Mouse (Mus musculus) ovary, postnatal 14 days (tissue): ENCODE results near the gene Rasgef1a.
A peak's percentile ranks its signal among the peaks of the same experiment; 100 is the strongest.

Experiments used
- DNase-seq: peaks from one replicate; pipeline ENCODE4 v3.0.0; 2022; ENCODE audit warnings: low spot score

Rasgef1a gene

DNA sequence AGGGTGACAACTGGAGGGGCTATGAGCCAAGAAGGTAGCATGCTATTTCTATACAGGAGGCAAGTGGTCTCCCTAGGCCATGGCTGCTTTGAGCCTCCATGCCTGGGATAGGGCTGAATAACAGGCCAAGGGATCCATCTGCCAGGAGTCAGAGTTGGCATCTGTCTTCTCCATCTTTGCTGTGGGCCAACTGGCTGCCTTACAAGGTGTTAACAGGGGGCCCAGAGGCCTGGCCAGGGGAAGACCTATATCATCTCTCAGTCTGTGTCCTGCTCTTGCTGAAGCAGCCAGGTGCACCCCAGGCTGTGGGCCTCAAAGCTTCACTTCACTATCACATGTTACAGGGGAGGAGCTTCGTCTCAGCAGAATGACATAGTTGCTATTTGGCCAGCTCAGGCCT, 60.9 kb downstream of the Rasgef1a start:
- DNase-seq = no peak

GRCm38 (mm10) chr6:118074151-118074550, 62.9 kb downstream of the Rasgef1a start:
- DNase-seq = no peak

DNA sequence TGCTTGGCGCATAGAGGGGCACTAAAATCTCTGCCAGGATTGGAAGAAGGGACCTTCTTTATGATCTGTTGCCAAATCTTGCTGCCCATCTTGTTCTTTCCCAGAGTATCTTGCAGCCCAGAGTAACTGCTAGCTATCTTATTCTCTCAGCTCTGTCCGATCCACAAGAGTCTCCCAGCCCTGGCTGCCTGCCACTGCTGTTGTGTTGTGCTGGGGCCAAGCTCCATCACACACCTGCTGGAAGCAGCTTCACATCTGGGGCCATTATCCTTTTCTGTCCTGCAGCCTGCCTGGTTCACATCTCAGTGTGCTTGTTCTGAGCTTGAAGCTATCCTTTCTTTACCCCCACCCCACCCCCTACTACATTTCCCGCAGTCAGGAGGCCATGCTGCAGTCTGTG, 65.0 kb downstream of the Rasgef1a start:
- no peak for DNase-seq

DNA sequence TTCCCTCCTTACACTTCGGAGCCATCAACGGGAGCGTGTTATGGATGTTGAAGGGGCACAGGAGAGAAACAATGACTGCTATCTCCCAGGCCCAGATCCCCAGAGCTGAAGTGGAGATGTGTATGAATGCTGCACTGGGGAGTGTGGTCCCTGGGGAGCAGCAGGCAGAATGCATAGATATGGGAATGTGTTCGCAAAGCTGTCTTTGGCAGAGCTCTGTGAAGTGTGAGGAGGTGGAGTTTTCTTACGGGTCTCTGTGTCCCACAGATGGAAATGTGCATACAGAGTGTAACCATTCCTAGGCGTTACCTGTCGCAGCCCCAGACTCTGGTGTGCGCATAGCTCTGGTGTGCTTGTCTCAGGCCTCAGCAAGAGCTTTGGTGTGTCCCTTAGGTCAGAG, 65.5 kb downstream of the Rasgef1a start:
- no peak for DNase-seq

GRCm38 (mm10) chr6:118077421-118077820, 66.2 kb downstream of the Rasgef1a start:
- DNase-seq = no peak

DNA sequence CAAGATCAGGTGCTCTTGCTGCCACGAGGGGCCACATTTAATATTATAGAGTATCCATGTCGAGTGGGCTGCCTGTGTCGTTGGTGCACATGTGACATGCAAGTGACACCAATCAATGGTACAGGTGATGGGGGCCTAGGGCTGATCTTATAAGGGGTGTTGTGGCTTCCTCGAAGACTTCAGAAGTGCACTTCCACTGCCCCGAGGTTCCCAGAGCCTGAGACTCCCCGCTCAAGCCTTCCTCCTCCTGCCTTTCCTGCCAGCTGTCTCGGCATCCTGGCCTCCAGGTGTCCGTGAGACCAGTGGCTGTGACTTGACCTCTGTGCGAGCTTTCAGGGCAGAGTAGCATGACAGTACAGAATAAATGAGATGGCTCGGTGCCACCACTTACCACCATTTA, 67.5 kb downstream of the Rasgef1a start:
- DNase-seq = no peak

DNA sequence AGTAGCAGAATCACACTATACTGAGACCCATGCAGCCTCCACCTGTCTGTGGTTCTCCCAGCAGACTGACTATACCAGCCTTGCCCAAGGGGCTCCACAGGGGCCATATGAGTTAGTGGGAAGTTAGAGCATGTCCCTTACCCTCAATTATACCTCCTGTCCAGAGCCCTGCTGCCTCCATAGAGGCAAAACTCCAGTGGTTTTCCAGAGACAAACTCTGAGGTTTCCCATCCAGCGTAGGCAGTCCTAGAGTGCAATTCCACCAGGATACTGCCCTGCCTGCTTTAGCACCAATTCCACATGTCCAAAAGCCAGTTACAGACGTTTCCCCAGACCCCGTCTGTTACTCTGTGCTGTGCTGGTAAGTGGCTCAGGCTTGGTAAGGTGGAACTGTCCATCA, 68.1 kb downstream of the Rasgef1a start:
- no peak for DNase-seq

GRCm38 (mm10) chr6:118079762-118080465, 68.7 kb downstream of the Rasgef1a start:
- DNase-seq = no peak

GRCm38 (mm10) chr6:118080711-118081110, 69.5 kb downstream of the Rasgef1a start:
- no peak for DNase-seq

- DNase-seq = no peak
Measured at GRCm38 (mm10) chr6:118082384-118082783, 71.1 kb downstream of the Rasgef1a start.

DNA sequence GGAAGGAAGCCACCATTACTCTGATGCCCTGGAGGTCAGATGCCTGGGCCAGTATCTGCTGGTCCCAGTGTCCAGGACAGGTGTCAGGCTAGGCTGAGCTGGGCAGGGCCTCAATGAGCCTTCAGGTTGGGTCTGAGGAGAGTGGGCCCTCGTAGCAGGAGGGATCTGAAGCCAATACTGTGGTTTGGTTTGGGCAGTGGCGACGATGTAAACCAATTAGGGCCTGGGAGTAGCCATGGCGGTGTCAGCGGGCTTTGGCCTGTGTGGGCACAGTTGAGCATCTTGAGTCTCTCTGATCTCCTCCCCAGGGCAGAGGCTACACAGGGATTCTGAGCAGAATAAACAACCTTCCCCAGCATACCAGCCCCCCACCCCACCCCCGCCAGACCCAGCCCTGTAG, 72.4 kb downstream of the Rasgef1a start:
- no peak for DNase-seq

- no peak for DNase-seq
Measured at GRCm38 (mm10) chr6:118084596-118084995, 73.4 kb downstream of the Rasgef1a start.

GRCm38 (mm10) chr6:118087955-118088354, 76.7 kb downstream of the Rasgef1a start:
- no peak for DNase-seq

GRCm38 (mm10) chr6:118088750-118089440, 77.7 kb downstream of the Rasgef1a start:
- DNase-seq = no peak

- no peak for DNase-seq
Measured at GRCm38 (mm10) chr6:118090827-118091226, 79.6 kb downstream of the Rasgef1a start.

DNA sequence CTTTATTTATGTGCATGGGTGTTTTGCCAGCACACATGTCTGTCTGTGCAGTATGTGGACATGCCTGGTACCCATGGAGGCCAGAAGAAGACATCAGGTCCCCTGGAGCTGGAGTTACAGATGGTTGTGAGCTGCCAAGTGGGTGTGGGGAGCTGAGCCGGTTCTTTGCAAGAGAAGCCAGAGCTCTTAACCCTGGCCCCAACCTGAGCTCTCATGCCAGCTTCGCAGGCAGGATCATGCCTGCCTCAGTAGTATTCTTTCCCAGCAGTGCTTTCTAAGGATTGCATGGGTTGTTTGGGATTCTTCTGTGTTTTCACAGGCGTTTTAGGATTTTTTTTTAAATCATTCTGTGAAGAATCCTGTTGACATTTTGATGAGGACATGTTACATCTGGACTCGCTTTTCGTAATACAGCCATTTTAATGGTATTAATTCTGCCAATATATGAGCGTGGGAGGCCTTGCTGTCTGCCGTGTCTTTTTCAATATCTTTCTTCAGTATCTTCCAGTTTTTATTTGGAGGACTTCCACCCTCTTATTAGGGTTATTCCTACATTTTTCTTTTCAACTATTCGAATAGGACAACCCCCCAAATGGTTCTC, 86.6 kb downstream of the Rasgef1a start:
- no peak for DNase-seq

GRCm38 (mm10) chr6:118099311-118099802, 88.1 kb downstream of the Rasgef1a start:
- DNase-seq = peak; percentile 19

DNA sequence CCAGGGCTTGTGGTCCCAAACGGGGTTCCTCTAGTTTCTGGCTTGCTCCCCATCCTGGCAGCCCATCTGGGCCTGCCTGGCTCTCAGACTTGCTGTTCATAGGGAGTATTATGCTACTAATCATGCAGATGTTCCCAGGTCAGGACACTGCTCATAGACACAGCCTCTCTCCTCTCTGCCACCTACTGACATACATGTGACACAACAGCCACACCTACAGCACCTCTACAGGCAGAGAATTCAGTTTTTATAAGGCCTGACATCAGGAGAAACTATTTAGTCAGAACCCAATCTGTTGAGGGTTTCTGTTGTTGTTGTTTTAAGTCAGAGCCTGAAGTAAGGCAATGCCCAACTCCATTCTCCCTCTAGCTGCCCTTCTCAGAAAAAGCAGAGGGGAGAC, 100.6 kb downstream of the Rasgef1a start:
- no peak for DNase-seq

- no peak for DNase-seq
Measured at GRCm38 (mm10) chr6:118122767-118123166, 111.5 kb downstream of the Rasgef1a start.

DNA sequence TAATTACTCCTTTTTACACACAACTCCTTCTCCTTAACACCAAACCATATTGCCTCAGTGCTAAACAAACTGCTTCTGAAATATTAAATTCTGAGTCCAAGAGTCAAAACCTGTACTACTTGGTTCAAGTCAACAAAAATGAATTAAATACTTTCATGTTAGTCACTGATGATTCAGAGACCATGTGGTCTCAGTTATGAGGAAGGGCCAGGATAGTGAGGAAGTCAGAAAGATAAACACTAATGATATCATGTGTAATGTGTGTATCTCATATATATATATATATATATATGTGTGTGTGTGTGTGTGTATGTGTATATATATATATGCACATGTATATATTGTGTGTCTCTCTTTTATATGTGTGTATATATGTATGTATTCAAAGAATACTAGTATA, 115.3 kb downstream of the Rasgef1a start:
- DNase-seq = no peak

GRCm38 (mm10) chr6:118127198-118127597, 116.0 kb downstream of the Rasgef1a start:
- DNase-seq = no peak

- no peak for DNase-seq
Measured at GRCm38 (mm10) chr6:118127827-118128487, 116.7 kb downstream of the Rasgef1a start.

GRCm38 (mm10) chr6:118130022-118130421, 118.8 kb downstream of the Rasgef1a start:
- no peak for DNase-seq
